Mouse (Mus musculus): ENCODE data around the gene Brd4. TPM values are rescaled to one million over a fixed set of nuclear protein-coding genes. Genes with fewer than 3 reads are reported as not detected.

Brd4 gene
- polyA plus RNA-seq, 1 experiment from 2014 or later = 48.8 TPM

Other genes with a start within 250 kb of the Brd4 start
- gene Rrp1b, start 248.6 kb downstream of the Brd4 start, polyA plus RNA-seq (2015; fragmentation: Nextera tagmentation; extraction: Ambion mirVana) = 29.2 and 31.7 TPM in 2 replicates
- gene Hsf2bp, start 248.4 kb downstream of the Brd4 start, polyA plus RNA-seq (2015; fragmentation: Nextera tagmentation; extraction: Ambion mirVana) = 0.04 and 0.26 TPM in 2 replicates
- 6.4 and 13.0 TPM in 2 replicates for gene Notch3, start 117.9 kb downstream of the Brd4 start, polyA plus RNA-seq (2015; fragmentation: Nextera tagmentation; extraction: Ambion mirVana)
- 0.30 and 0.34 TPM in 2 replicates for gene Ephx3, start 95.2 kb downstream of the Brd4 start, polyA plus RNA-seq (2015; fragmentation: Nextera tagmentation; extraction: Ambion mirVana)
- gene Akap8, start 36.5 kb upstream of the Brd4 start, polyA plus RNA-seq (2015; fragmentation: Nextera tagmentation; extraction: Ambion mirVana) = 64.8 and 74.3 TPM in 2 replicates
- gene Akap8l, start 65.9 kb upstream of the Brd4 start, polyA plus RNA-seq (2015; fragmentation: Nextera tagmentation; extraction: Ambion mirVana) = 88.1 and 98.5 TPM in 2 replicates
- gene Wiz, start 104.7 kb upstream of the Brd4 start, polyA plus RNA-seq (2015; fragmentation: Nextera tagmentation; extraction: Ambion mirVana) = 13.1 and 16.9 TPM in 2 replicates
- gene Rasal3, start 118.9 kb upstream of the Brd4 start, polyA plus RNA-seq (2015; fragmentation: Nextera tagmentation; extraction: Ambion mirVana) = 1.9 and 10.0 TPM in 2 replicates
- gene Pglyrp2, start 139.4 kb upstream of the Brd4 start, polyA plus RNA-seq (2015; fragmentation: Nextera tagmentation; extraction: Ambion mirVana) = 0.30 and 2.2 TPM in 2 replicates
- 0.49 and 0.58 TPM in 2 replicates for gene Cyp4f39, start 168.0 kb upstream of the Brd4 start, polyA plus RNA-seq (2015; fragmentation: Nextera tagmentation; extraction: Ambion mirVana)
- gene Cyp4f17, start 221.3 kb upstream of the Brd4 start, polyA plus RNA-seq (2015; fragmentation: Nextera tagmentation; extraction: Ambion mirVana) = 7.0 and 7.3 TPM in 2 replicates